Mouse (Mus musculus): ENCODE data around the gene Kat8. TPM values are rescaled to one million over a fixed set of nuclear protein-coding genes. Genes with fewer than 3 reads are reported as not detected.
A peak's percentile ranks its signal among the peaks of the same experiment; 100 is the strongest.
"Not testable (repeated sequence)": the region's sequence is repeated elsewhere in the genome, so short reads cannot be mapped to it uniquely, and the experiment has no call there.

Gene Kat8
- polyA plus RNA-seq, 1 experiment from 2014 or later, result 52.3 TPM

DNA sequence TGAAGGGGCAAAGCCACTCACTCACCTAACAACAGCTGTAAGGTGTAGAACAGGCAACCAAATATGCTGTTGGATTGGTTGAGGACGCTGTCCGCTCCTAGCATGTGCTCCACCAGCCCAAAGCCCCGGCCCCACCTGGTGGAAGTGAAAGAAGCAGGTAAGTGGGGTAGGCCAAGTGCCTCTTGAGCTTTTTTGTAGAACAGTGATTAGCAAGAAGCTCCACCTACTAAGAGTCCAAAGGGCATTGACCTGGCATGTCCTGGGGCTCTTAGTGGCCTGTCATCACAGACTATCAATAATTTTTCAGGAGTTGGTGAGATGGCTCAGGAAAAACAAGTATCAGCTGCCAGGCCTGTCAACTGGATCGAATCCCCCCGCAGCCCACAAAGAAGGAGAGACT lies 17.8 kb upstream of the Kat8 start:
- no peaks in the 10 kb centered on the region for H3K27me3 ChIP-seq (ENCODE audit: control insufficient read depth, insufficient read depth, low read length)
- ATAC-seq (ENCODE audit: insufficient read depth, low FRiP score, low TSS enrichment) (no peak), DNase-seq (ENCODE audit: low spot score) (no peak)
- no peak overlapping the region for H3K27ac ChIP-seq (ENCODE audit: low read depth, low read length)
- peak overlapping the region; percentile 53; the same call in 1 of the 2 replicates for H3K4me2 ChIP-seq (ENCODE audit: low read depth)
- H3K36me3 ChIP-seq (ENCODE audit: control insufficient read depth, insufficient read depth, low read length), result no peaks in the 10 kb centered on the region
- H3K9ac ChIP-seq (ENCODE audit: low read length), result no peak overlapping the region
- 80% methylated on average over 5 of the region's 5 CpGs for WGBS
- H3K9me3 ChIP-seq (ENCODE audit: control insufficient read depth, low read length), result no peaks in the 10 kb centered on the region
- no peak overlapping the region; the same call in 1 of the 2 replicates for H3K4me3 ChIP-seq (ENCODE audit: low read depth, low read length)
- H3K4me1 ChIP-seq (ENCODE audit: control insufficient read depth, insufficient read depth, low read length), result no peaks in the 10 kb centered on the region

GRCm38 (mm10) chr7:127895442-127895841 lies 16.9 kb upstream of the Kat8 start, which contains the start of the genes Gm21974 and Vkorc1:
Gene Gm21974 (minus strand): TSS chr7:127895454.
Gene Vkorc1 (minus strand): TSS chr7:127895617.
- Histone ChIP-seq H3K27ac (ENCODE audit: low read depth, low read length) (0 out of 2 replicates have a peak within 1 kb of the TSS, but pooled peaks have one; percentile 35), H3K4me1 (ENCODE audit: control insufficient read depth, insufficient read depth, low read length) (no peaks in the 10 kb centered on the region), H3K9ac (ENCODE audit: low read length) (peak within 1 kb of the TSS; percentile 58), H3K4me2 (ENCODE audit: low read depth) (peak within 1 kb of the TSS; percentile 53), H3K9me3 (ENCODE audit: control insufficient read depth, low read length) (no peaks in the 10 kb centered on the region), H3K4me3 (ENCODE audit: low read depth, low read length) (peak within 1 kb of the TSS; percentile 50), H3K27me3 (ENCODE audit: control insufficient read depth, insufficient read depth, low read length) (no peaks in the 10 kb centered on the region), H3K36me3 (ENCODE audit: control insufficient read depth, insufficient read depth, low read length) (no peaks in the 10 kb centered on the region)
- DNase-seq (ENCODE audit: low spot score), result peak; percentile 93
- ATAC-seq (ENCODE audit: insufficient read depth, low FRiP score, low TSS enrichment), result peak; percentile 97
- WGBS, result under 1% methylated on average over 26 of the region's 26 CpGs

DNA sequence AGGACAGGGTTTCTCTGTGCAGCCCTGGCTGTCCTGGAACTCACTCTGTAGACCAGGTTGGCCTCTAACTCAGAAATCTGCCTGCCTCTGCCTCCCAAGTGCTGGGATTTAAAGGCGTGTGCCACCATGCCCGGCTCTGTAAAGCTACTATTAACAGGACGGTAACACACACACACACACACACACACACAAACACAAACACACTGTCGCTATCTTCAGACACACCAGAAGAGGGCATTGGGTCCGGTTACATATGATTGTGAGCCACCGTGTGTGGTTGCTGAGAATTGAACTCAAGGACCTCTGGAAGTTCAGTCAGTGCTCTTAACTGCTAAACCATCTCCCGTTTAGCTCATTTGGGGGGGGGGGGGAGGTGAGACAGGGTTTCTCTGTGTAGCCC lies 16.4 kb upstream of the Kat8 start:
- not testable (repeated sequence) for H3K27ac ChIP-seq (ENCODE audit: low read depth, low read length); ATAC-seq (ENCODE audit: insufficient read depth, low FRiP score, low TSS enrichment); H3K27me3 ChIP-seq (ENCODE audit: control insufficient read depth, insufficient read depth, low read length); H3K4me3 ChIP-seq (ENCODE audit: low read depth, low read length); H3K9ac ChIP-seq (ENCODE audit: low read length); DNase-seq (ENCODE audit: low spot score); H3K4me1 ChIP-seq (ENCODE audit: control insufficient read depth, insufficient read depth, low read length); H3K4me2 ChIP-seq (ENCODE audit: low read depth); H3K9me3 ChIP-seq (ENCODE audit: control insufficient read depth, low read length); H3K36me3 ChIP-seq (ENCODE audit: control insufficient read depth, insufficient read depth, low read length)
- 68% methylated on average over 7 of the region's 7 CpGs for WGBS

- ATAC-seq (ENCODE audit: insufficient read depth, low FRiP score, low TSS enrichment), result no peak
- no peak overlapping the region for H3K4me3 ChIP-seq (ENCODE audit: low read depth, low read length)
- DNase-seq (ENCODE audit: low spot score), result peak; percentile 59
- no peak overlapping the region for H3K27ac ChIP-seq (ENCODE audit: low read depth, low read length)
- no peaks in the 10 kb centered on the region for H3K4me1 ChIP-seq (ENCODE audit: control insufficient read depth, insufficient read depth, low read length)
- no peaks in the 10 kb centered on the region for H3K27me3 ChIP-seq (ENCODE audit: control insufficient read depth, insufficient read depth, low read length)
- no peak overlapping the region for H3K4me2 ChIP-seq (ENCODE audit: low read depth)
- H3K36me3 ChIP-seq (ENCODE audit: control insufficient read depth, insufficient read depth, low read length), result no peaks in the 10 kb centered on the region
- 59% methylated on average over 13 of the region's 13 CpGs for WGBS
- H3K9ac ChIP-seq (ENCODE audit: low read length), result no peak overlapping the region
- no peaks in the 10 kb centered on the region for H3K9me3 ChIP-seq (ENCODE audit: control insufficient read depth, low read length)
Measured at GRCm38 (mm10) chr7:127896384-127896783, 15.9 kb upstream of the Kat8 start.

DNA sequence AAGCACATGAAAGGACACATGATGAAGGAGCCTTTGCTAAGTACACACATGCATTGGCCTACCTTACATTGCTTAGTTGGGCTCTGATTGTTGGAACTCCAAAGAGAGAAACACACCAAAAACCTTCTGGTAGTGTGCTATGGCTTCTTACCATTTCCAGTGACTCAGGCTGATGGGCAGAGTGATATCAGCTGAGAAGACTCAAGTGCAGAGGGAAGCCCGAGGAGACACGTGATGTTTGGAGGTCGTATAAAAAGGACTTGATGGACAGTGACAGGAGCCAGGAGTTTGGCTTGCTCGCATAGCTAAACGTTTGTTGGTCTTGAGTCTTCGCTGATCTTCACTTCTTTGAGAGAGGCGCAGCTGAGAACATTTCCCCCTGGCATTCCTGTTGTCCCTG lies 14.8 kb upstream of the Kat8 start:
- H3K27me3 ChIP-seq (ENCODE audit: control insufficient read depth, insufficient read depth, low read length), result no peaks in the 10 kb centered on the region
- no peaks in the 10 kb centered on the region for H3K36me3 ChIP-seq (ENCODE audit: control insufficient read depth, insufficient read depth, low read length)
- no peak overlapping the region for H3K27ac ChIP-seq (ENCODE audit: low read depth, low read length)
- no peak overlapping the region for H3K4me3 ChIP-seq (ENCODE audit: low read depth, low read length)
- H3K9ac ChIP-seq (ENCODE audit: low read length), result no peak overlapping the region
- DNase-seq (ENCODE audit: low spot score) (no peak), ATAC-seq (ENCODE audit: insufficient read depth, low FRiP score, low TSS enrichment) (no peak)
- WGBS, result 86% methylated on average over 7 of the region's 7 CpGs
- H3K9me3 ChIP-seq (ENCODE audit: control insufficient read depth, low read length), result no peaks in the 10 kb centered on the region
- H3K4me1 ChIP-seq (ENCODE audit: control insufficient read depth, insufficient read depth, low read length), result no peaks in the 10 kb centered on the region
- no peak overlapping the region for H3K4me2 ChIP-seq (ENCODE audit: low read depth)

GRCm38 (mm10) chr7:127898179-127898956 lies 13.9 kb upstream of the Kat8 start:
- 42% methylated on average over 10 of the region's 10 CpGs for WGBS
- Histone ChIP-seq H3K9me3 (ENCODE audit: control insufficient read depth, low read length) (no peaks in the 10 kb centered on the region), H3K27me3 (ENCODE audit: control insufficient read depth, insufficient read depth, low read length) (no peaks in the 10 kb centered on the region), H3K9ac (ENCODE audit: low read length) (no peak overlapping the region), H3K36me3 (ENCODE audit: control insufficient read depth, insufficient read depth, low read length) (no peaks in the 10 kb centered on the region), H3K4me2 (ENCODE audit: low read depth) (no peak overlapping the region), H3K27ac (ENCODE audit: low read depth, low read length) (no peak overlapping the region), H3K4me3 (ENCODE audit: low read depth, low read length) (no peak overlapping the region), H3K4me1 (ENCODE audit: control insufficient read depth, insufficient read depth, low read length) (no peaks in the 10 kb centered on the region)
- ATAC-seq (ENCODE audit: insufficient read depth, low FRiP score, low TSS enrichment), result no peak
- DNase-seq (ENCODE audit: low spot score), result no peak

- H3K4me3 ChIP-seq (ENCODE audit: low read depth, low read length), result no peak overlapping the region
- no peak overlapping the region for H3K27ac ChIP-seq (ENCODE audit: low read depth, low read length)
- H3K4me1 ChIP-seq (ENCODE audit: control insufficient read depth, insufficient read depth, low read length), result 0 out of 2 replicates have a peak, but pooled peaks cover 6% of the 10 kb centered on the region
- no peak overlapping the region for H3K4me2 ChIP-seq (ENCODE audit: low read depth)
- H3K9ac ChIP-seq (ENCODE audit: low read length), result no peak overlapping the region
- no peak for DNase-seq (ENCODE audit: low spot score)
- ATAC-seq (ENCODE audit: insufficient read depth, low FRiP score, low TSS enrichment), result no peak
- H3K36me3 ChIP-seq (ENCODE audit: control insufficient read depth, insufficient read depth, low read length), result no peaks in the 10 kb centered on the region
- 55% methylated on average over 7 of the region's 7 CpGs for WGBS
- H3K9me3 ChIP-seq (ENCODE audit: control insufficient read depth, low read length), result no peaks in the 10 kb centered on the region
- no peaks in the 10 kb centered on the region for H3K27me3 ChIP-seq (ENCODE audit: control insufficient read depth, insufficient read depth, low read length)
Measured at GRCm38 (mm10) chr7:127899997-127900396, 12.3 kb upstream of the Kat8 start.

DNA sequence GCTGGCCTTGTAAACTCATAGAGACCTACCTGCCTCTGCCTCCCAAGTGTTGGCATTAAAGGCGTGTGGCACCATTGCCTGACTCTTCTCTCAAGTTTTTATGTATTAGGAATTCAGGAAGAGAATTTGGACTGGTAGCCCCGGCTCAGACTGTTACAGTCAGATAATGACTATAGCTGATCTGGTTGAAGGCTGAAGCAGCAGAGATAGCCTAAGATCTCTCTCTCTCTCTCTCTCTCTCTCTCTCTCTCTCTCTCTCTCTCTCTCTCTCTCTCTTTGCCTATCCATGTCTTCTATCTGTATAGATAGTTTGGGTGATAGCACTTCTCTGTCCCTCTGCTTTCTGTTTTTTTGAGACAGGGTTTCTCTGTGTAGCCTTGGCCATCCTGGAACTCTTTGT lies 10.5 kb upstream of the Kat8 start:
- no peak overlapping the region for H3K9ac ChIP-seq (ENCODE audit: low read length)
- H3K9me3 ChIP-seq (ENCODE audit: control insufficient read depth, low read length), result no peaks in the 10 kb centered on the region
- ATAC-seq (ENCODE audit: insufficient read depth, low FRiP score, low TSS enrichment), result no peak
- WGBS, result 92% methylated on average over 2 of the region's 2 CpGs
- no peak overlapping the region for H3K27ac ChIP-seq (ENCODE audit: low read depth, low read length)
- H3K36me3 ChIP-seq (ENCODE audit: control insufficient read depth, insufficient read depth, low read length), result no peaks in the 10 kb centered on the region
- DNase-seq (ENCODE audit: low spot score), result no peak
- H3K27me3 ChIP-seq (ENCODE audit: control insufficient read depth, insufficient read depth, low read length), result no peaks in the 10 kb centered on the region
- no peak overlapping the region for H3K4me3 ChIP-seq (ENCODE audit: low read depth, low read length)
- no peak overlapping the region for H3K4me2 ChIP-seq (ENCODE audit: low read depth)
- 0 out of 2 replicates have a peak, but pooled peaks cover 6% of the 10 kb centered on the region for H3K4me1 ChIP-seq (ENCODE audit: control insufficient read depth, insufficient read depth, low read length)
